Mouse (Mus musculus) naive thymus-derived CD4-positive, alpha-beta T cell, adult 2 months (primary cell): Measurements from ENCODE around the gene Sh3rf3.

Experiments used
- DNase-seq: peaks from one replicate; pipeline ENCODE4 v3.0.0-alpha.2; 2011; ENCODE audit warnings: low read depth

The Sh3rf3 gene

GRCm38 (mm10) chr10:58813081-58813800, at the start of gene Sh3rf3:
Sh3rf3 (plus strand) TSS chr10:58813359.
- no peak for DNase-seq

GRCm38 (mm10) chr10:58788486-58789274, 24.5 kb upstream of the Sh3rf3 start:
- no peak for DNase-seq

- no peak for DNase-seq
Measured at GRCm38 (mm10) chr10:58797555-58797954, 15.6 kb upstream of the Sh3rf3 start.

GRCm38 (mm10) chr10:58798156-58798555, 15.0 kb upstream of the Sh3rf3 start:
- no peak for DNase-seq

GRCm38 (mm10) chr10:58800996-58801433, 12.1 kb upstream of the Sh3rf3 start:
- DNase-seq: no peak

GRCm38 (mm10) chr10:58802391-58802790, 10.8 kb upstream of the Sh3rf3 start:
- DNase-seq: no peak

GRCm38 (mm10) chr10:58807956-58808355, 5.2 kb upstream of the Sh3rf3 start:
- no peak for DNase-seq

- DNase-seq: no peak
Measured at GRCm38 (mm10) chr10:58810181-58810580, 3.0 kb upstream of the Sh3rf3 start.

GRCm38 (mm10) chr10:58812210-58813080, 714 bp upstream of the Sh3rf3 start:
- peak; percentile 22 for DNase-seq

- DNase-seq: no peak
Measured at GRCm38 (mm10) chr10:58813801-58814191, 637 bp downstream of the Sh3rf3 start.

GRCm38 (mm10) chr10:58814486-58814885, 1.3 kb downstream of the Sh3rf3 start:
- no peak for DNase-seq

- no peak for DNase-seq
Measured at GRCm38 (mm10) chr10:58824016-58824568, 10.9 kb downstream of the Sh3rf3 start.

GRCm38 (mm10) chr10:58829251-58830111, 16.3 kb downstream of the Sh3rf3 start:
- no peak for DNase-seq

- no peak for DNase-seq
Measured at GRCm38 (mm10) chr10:58833146-58833545, 20.0 kb downstream of the Sh3rf3 start.

- no peak for DNase-seq
Measured at GRCm38 (mm10) chr10:58833741-58834178, 20.6 kb downstream of the Sh3rf3 start.

- no peak for DNase-seq
Measured at GRCm38 (mm10) chr10:58836391-58836790, 23.2 kb downstream of the Sh3rf3 start.

GRCm38 (mm10) chr10:58837504-58837903, 24.3 kb downstream of the Sh3rf3 start:
- no peak for DNase-seq

GRCm38 (mm10) chr10:58841945-58842344, 28.8 kb downstream of the Sh3rf3 start:
- no peak for DNase-seq

- DNase-seq: no peak
Measured at GRCm38 (mm10) chr10:58843100-58843499, 29.9 kb downstream of the Sh3rf3 start.

- DNase-seq: no peak
Measured at GRCm38 (mm10) chr10:58848127-58848526, 35.0 kb downstream of the Sh3rf3 start.

GRCm38 (mm10) chr10:58848536-58848935, 35.4 kb downstream of the Sh3rf3 start:
- no peak for DNase-seq
